Comparison of ENCODE assay signal across 16 mouse cellular contexts in the genomic region with DNA sequence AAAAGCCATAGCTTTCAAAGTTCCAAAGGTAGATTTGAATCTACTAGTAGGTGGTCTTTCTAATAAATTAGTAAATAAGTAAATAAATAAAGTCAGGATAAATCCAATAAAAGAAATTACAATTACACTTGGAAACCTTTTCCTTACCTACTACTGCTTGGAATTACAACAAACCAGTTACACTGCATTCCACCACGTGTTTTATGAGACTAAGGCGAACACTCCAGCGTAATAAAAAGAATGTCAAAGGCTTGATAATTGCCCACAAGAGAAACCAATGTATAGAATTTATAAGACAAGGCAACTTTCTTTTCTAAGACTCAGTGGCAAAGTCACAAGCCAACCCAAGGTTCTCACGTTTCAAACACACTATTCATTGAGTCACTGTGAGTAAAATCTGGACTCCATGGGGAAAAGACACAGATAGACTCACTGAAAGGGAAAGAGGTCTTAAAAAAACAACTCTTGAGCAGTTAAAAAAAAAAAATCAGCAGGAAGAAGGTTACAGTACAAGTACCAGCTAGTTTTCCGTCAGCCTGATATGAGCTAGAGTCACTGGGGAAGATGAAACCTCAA. TPM values are rescaled to one million over a fixed set of nuclear protein-coding genes. Genes with fewer than 3 reads are reported as not detected.
A peak's percentile ranks its signal among the peaks of the same experiment; 100 is the strongest.
DNase-seq lines count a peak whose midpoint lies in the region; ATAC-seq and TF ChIP-seq lines count a peak whose summit lies in the region.
"Had no signal": no experiment of that assay in that cellular context is flagged by ENCODE, and none has a peak within 500 bp of the region (broad histone marks: within the 10 kb centered on the region; RNA-seq: fewer than 3 reads in every experiment).

No protein-coding gene starts in this region.

- peak overlapping the region; percentile 53 for H3K27ac ChIP-seq in hindbrain, embryonic 13.5 days
- H3K27ac ChIP-seq in hindbrain, embryonic 10.5 days: no peak overlapping the region
- H3K27ac ChIP-seq in lung, embryonic 16.5 days (ENCODE audit: low read length): peak overlapping the region; percentile 86
- H3K27ac ChIP-seq in forebrain, embryonic 10.5 days: no peak overlapping the region
- H3K27ac ChIP-seq: liver, embryonic 14.5 days had no signal

- ATAC-seq in hindbrain, embryonic 13.5 days (ENCODE audit: low FRiP score): no peak
- peak; percentile 71 for ATAC-seq in lung, embryonic 16.5 days (ENCODE audit: low read depth)
- ATAC-seq: forebrain, embryonic 14.5 days had no signal

- H3K27me3 ChIP-seq in hindbrain, embryonic 13.5 days: no peaks in the 10 kb centered on the region
- H3K27me3 ChIP-seq in hindbrain, embryonic 10.5 days (ENCODE audit: insufficient read depth, poor library complexity, severe bottlenecking): 0 out of 2 replicates have a peak, but pooled peaks cover 3% of the 10 kb centered on the region
- H3K27me3 ChIP-seq in lung, embryonic 16.5 days (ENCODE audit: control insufficient read depth, insufficient read depth, low read depth, low read length): no peaks in the 10 kb centered on the region
- no peaks in the 10 kb centered on the region for H3K27me3 ChIP-seq in myocyte (ENCODE audit: control insufficient read depth, insufficient read depth, insufficient read length)
- no peaks in the 10 kb centered on the region for H3K27me3 ChIP-seq in forebrain, embryonic 10.5 days (ENCODE audit: poor library complexity, severe bottlenecking)

- no peak overlapping the region for H3ac ChIP-seq in myocyte (ENCODE audit: control insufficient read depth, insufficient read length)

- WGBS in hindbrain, embryonic 13.5 days: 55% methylated on average over 5 of the region's 5 CpGs
- WGBS in hindbrain, embryonic 10.5 days: 51% methylated on average over 5 of the region's 5 CpGs
- WGBS in lung, embryonic 16.5 days: 49% methylated on average over 5 of the region's 5 CpGs
- WGBS in forebrain, embryonic 10.5 days: 56% methylated on average over 5 of the region's 5 CpGs

- peaks cover 100% of the 10 kb centered on the region for H3K79me2 ChIP-seq in myocyte (ENCODE audit: control insufficient read depth, insufficient read depth)

- no peaks in the 10 kb centered on the region for H3K36me3 ChIP-seq in hindbrain, embryonic 13.5 days
- H3K36me3 ChIP-seq in hindbrain, embryonic 10.5 days: no peaks in the 10 kb centered on the region
- H3K36me3 ChIP-seq in lung, embryonic 16.5 days (ENCODE audit: control insufficient read depth, insufficient read depth, low read length): no peaks in the 10 kb centered on the region
- no peaks in the 10 kb centered on the region for H3K36me3 ChIP-seq in myocyte (ENCODE audit: control insufficient read depth, insufficient read depth)
- no peaks in the 10 kb centered on the region; the same call in 1 of the 2 replicates for H3K36me3 ChIP-seq in forebrain, embryonic 10.5 days (replicated peaks)

- H3K9ac ChIP-seq in hindbrain, embryonic 13.5 days: no peak overlapping the region
- no peak overlapping the region for H3K9ac ChIP-seq in lung, embryonic 16.5 days (ENCODE audit: low read length)
- H3K9ac ChIP-seq: liver, embryonic 14.5 days had no signal

- DNase-seq in hindbrain, embryonic 10.5 days (ENCODE audit: low spot score): no peak
- DNase-seq in lung, postnatal 4 days: no peak
- DNase-seq in forelimb bud, embryonic 11.5 days (ENCODE audit: low read depth, low spot score): peak; percentile 41
- DNase-seq in forebrain, embryonic 10.5 days (ENCODE audit: extremely low spot score, low spot score): no peak
- DNase-seq in adrenal gland, adult (ENCODE audit: inconsistent age in 2 of 2, low spot score in 1 of 2): no peak
- DNase-seq: adrenal gland, postnatal 14 days; cerebellum, adult 11-12 months; cerebellum, postnatal 36 days; heart, adult 18-20 months; kidney, postnatal 36 days; midbrain, embryonic 14.5 days had no signal

- no peaks in the 10 kb centered on the region for H3K9me3 ChIP-seq in hindbrain, embryonic 13.5 days
- no peaks in the 10 kb centered on the region for H3K9me3 ChIP-seq in hindbrain, embryonic 10.5 days
- no peaks in the 10 kb centered on the region for H3K9me3 ChIP-seq in lung, embryonic 16.5 days (ENCODE audit: control insufficient read depth, low read length)
- no peaks in the 10 kb centered on the region for H3K9me3 ChIP-seq in forebrain, embryonic 10.5 days

- H3K4me2 ChIP-seq in hindbrain, embryonic 13.5 days: no peak overlapping the region
- H3K4me2 ChIP-seq in lung, embryonic 16.5 days (ENCODE audit: low read depth, low read length): peak overlapping the region; percentile 31
- peak overlapping the region; percentile 53 for H3K4me2 ChIP-seq in myocyte (ENCODE audit: low read depth)

- TF ChIP-seq POLR2A in myocyte (IDR thresholded peaks at IDR 0.05; ENCODE audit: insufficient read length, low read depth): no peak

- H3K4me3 ChIP-seq in hindbrain, embryonic 13.5 days: no peak overlapping the region
- H3K4me3 ChIP-seq in hindbrain, embryonic 10.5 days: no peak overlapping the region
- no peak overlapping the region for H3K4me3 ChIP-seq in lung, embryonic 16.5 days (ENCODE audit: low read length)
- no peak overlapping the region for H3K4me3 ChIP-seq in myocyte
- no peak overlapping the region for H3K4me3 ChIP-seq in forebrain, embryonic 10.5 days

- peaks cover 73% of the 10 kb centered on the region for H3K4me1 ChIP-seq in hindbrain, embryonic 13.5 days (replicated peaks)
- peaks cover 86% of the 10 kb centered on the region for H3K4me1 ChIP-seq in hindbrain, embryonic 10.5 days (replicated peaks)
- H3K4me1 ChIP-seq in lung, embryonic 16.5 days (replicated peaks; ENCODE audit: control insufficient read depth, insufficient read depth, low read length): peaks cover 32% of the 10 kb centered on the region
- H3K4me1 ChIP-seq in forebrain, embryonic 10.5 days: peaks cover 86% of the 10 kb centered on the region

TF ChIP-seq in myocyte, 11 proteins besides CTCF, POLR2A, EP300 and RAD21:
- TF ChIP-seq CEBPB (IDR thresholded peaks at IDR 0.05; ENCODE audit: insufficient read depth, poor library complexity, severe bottlenecking): no peak
- TF ChIP-seq POLR2AphosphoS2 (IDR thresholded peaks at IDR 0.05; ENCODE audit: insufficient read length, low read depth): no peak
- no peak for TF ChIP-seq USF1 (IDR thresholded peaks at IDR 0.05; ENCODE audit: low read depth)
- no peak for TF ChIP-seq E2F4 (IDR thresholded peaks at IDR 0.05; ENCODE audit: insufficient read depth)
- TF ChIP-seq TCF12 (IDR thresholded peaks at IDR 0.05; ENCODE audit: insufficient read depth, poor library complexity, severe bottlenecking): no peak
- no peak for TF ChIP-seq REST (IDR thresholded peaks at IDR 0.05; ENCODE audit: insufficient read depth, insufficient read length)
- TF ChIP-seq MYOD1 (IDR thresholded peaks at IDR 0.05; ENCODE audit: control insufficient read depth in 1 of 3, insufficient read length in 2 of 3, low read depth in 2 of 3): no peak
- no peak for TF ChIP-seq SRF (IDR thresholded peaks at IDR 0.05; ENCODE audit: control insufficient read depth, insufficient read length, low read depth)

RNA-seq across cellular contexts. Expression of a gene that starts 21.4 kb away (rescaled TPM):
- 37.7 and 39.5 TPM in 2 replicates for polyA plus RNA-seq in hindbrain, embryonic 13.5 days (2015; fragmentation: Nextera tagmentation; extraction: Ambion mirVana)
- 25.3 and 25.5 TPM in 2 replicates for polyA plus RNA-seq in hindbrain, embryonic 10.5 days (2016; fragmentation: Nextera tagmentation; extraction: Ambion mirVana)
- 16.4 and 18.3 TPM in 2 replicates for polyA plus RNA-seq in lung, embryonic 16.5 days (2015; fragmentation: Nextera tagmentation; extraction: Ambion mirVana)
- polyA plus RNA-seq in myocyte (2012; fragmentation: generic; extraction: Trizol): 56.3 TPM
- 22.7 and 29.2 TPM in 2 replicates for polyA plus RNA-seq in forebrain, embryonic 10.5 days (2016; fragmentation: Nextera tagmentation; extraction: Ambion mirVana)

Comparison
In these comparisons a context has a peak if more than half of its experiments do, and no peak if none do; other contexts are left out.
1. H3K27ac ChIP-seq: peak in hindbrain, embryonic 13.5 days (single experiment) and lung, embryonic 16.5 days (single experiment); none in hindbrain, embryonic 10.5 days (single experiment) and forebrain, embryonic 10.5 days (single experiment).